Mouse (Mus musculus) right cerebral cortex, postnatal 14 days (tissue): ENCODE results near the gene Cnga4.
"Not testable (repeated sequence)": the region's sequence is repeated elsewhere in the genome, so short reads cannot be mapped to it uniquely, and the experiment has no call there.

Source experiments
- DNase-seq: peaks from one replicate; pipeline ENCODE4 v3.0.0; 2022

Gene Cnga4

GRCm38 (mm10) chr7:105404268-105404667, at the start of gene Cnga4:
TSS of gene Cnga4 (plus strand) at chr7:105404568.
- no peak for DNase-seq

- DNase-seq, result not testable (repeated sequence)
Measured at GRCm38 (mm10) chr7:105356064-105356463, 48.3 kb upstream of the Cnga4 start.

- DNase-seq, result not testable (repeated sequence)
Measured at GRCm38 (mm10) chr7:105356487-105356886, 47.9 kb upstream of the Cnga4 start.

GRCm38 (mm10) chr7:105361713-105362112, 42.7 kb upstream of the Cnga4 start:
- no peak for DNase-seq

GRCm38 (mm10) chr7:105367268-105367667, 37.1 kb upstream of the Cnga4 start:
- no peak for DNase-seq

- no peak for DNase-seq
Measured at GRCm38 (mm10) chr7:105367930-105368329, 36.4 kb upstream of the Cnga4 start, which contains the start of gene Olfr692. TSS of gene Olfr692 (plus strand) at chr7:105368230.

GRCm38 (mm10) chr7:105368521-105368920, 35.8 kb upstream of the Cnga4 start:
- no peak for DNase-seq

- no peak for DNase-seq
Measured at GRCm38 (mm10) chr7:105372912-105373311, 31.5 kb upstream of the Cnga4 start.

- no peak for DNase-seq
Measured at GRCm38 (mm10) chr7:105373509-105373908, 30.9 kb upstream of the Cnga4 start.

GRCm38 (mm10) chr7:105373976-105374375, 30.4 kb upstream of the Cnga4 start:
- no peak for DNase-seq

GRCm38 (mm10) chr7:105374866-105375265, 29.5 kb upstream of the Cnga4 start, which contains the start of gene Gm5901:
TSS of gene Gm5901 (plus strand) at chr7:105375038.
- no peak for DNase-seq

- no peak for DNase-seq
Measured at GRCm38 (mm10) chr7:105380329-105380728, 24.0 kb upstream of the Cnga4 start.

GRCm38 (mm10) chr7:105387696-105388095, 16.7 kb upstream of the Cnga4 start:
- no peak for DNase-seq

GRCm38 (mm10) chr7:105390236-105390635, 14.1 kb upstream of the Cnga4 start:
- no peak for DNase-seq

- no peak for DNase-seq
Measured at GRCm38 (mm10) chr7:105394606-105395005, 9.8 kb upstream of the Cnga4 start.

GRCm38 (mm10) chr7:105395131-105395820, 9.1 kb upstream of the Cnga4 start:
- no peak for DNase-seq

GRCm38 (mm10) chr7:105396126-105396525, 8.2 kb upstream of the Cnga4 start:
- DNase-seq, result no peak

- no peak for DNase-seq
Measured at GRCm38 (mm10) chr7:105399058-105399934, 5.1 kb upstream of the Cnga4 start.

GRCm38 (mm10) chr7:105399935-105400624, 4.3 kb upstream of the Cnga4 start, which contains the start of gene Fam160a2:
TSS of gene Fam160a2 (minus strand) at chr7:105400054.
- DNase-seq, result peak; percentile 100

GRCm38 (mm10) chr7:105406322-105406721, 2.0 kb downstream of the Cnga4 start:
- DNase-seq, result no peak

GRCm38 (mm10) chr7:105411874-105412632, 7.7 kb downstream of the Cnga4 start:
- DNase-seq, result peak; percentile 85

- no peak for DNase-seq
Measured at GRCm38 (mm10) chr7:105414385-105414784, 10.0 kb downstream of the Cnga4 start.
